Mouse (Mus musculus): ENCODE data around the gene Ccnt1.

DNA sequence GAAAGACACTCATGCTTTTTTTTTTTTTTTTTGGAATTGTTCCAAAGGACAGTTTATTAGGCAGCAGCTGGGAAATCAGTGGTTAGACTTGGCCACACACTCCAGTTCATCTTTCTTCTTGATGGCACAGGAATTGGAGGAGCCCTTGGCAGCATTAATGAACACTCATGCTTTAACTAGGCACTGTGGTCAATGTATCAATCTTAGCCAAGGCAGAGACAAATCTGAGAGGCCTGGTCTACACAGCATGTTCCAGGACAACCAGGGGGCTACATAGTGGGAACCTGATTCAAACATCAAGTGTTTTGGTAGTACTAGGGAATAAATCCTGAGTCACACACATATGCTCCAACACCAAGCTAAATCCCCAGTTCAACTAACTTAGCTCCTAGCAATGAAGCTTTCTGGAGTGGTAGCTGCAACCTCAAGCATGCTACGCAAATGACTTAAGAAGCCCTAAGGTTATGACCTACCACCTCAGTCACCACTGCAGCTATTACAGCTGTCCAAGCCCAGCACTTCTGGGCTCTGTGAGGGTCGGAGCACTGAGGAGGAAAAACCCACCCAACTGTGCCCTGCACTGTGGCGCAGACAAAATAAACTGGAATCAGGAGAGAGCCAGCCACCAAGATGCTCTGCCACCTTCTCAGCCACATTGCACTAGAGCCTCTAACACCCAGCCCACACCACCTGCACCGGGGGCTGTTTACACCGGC is 43.5 kb downstream of the Ccnt1 start:
- TF ChIP-seq CTCF (IDR thresholded peaks at IDR 0.05; ENCODE audit: low read depth, low read length) (no peak), POLR2A (IDR thresholded peaks at IDR 0.05; ENCODE audit: borderline replicate concordance, low read depth, low read length) (no peak)

Data from bone marrow macrophage, adult 2 months (primary cell).